Mouse (Mus musculus) embryonic facial prominence, embryonic 10.5 days (tissue): ENCODE data around the gene Shroom3. TPM values are rescaled to one million over a fixed set of nuclear protein-coding genes. Genes with fewer than 3 reads are reported as not detected.

Experiments used
- DNase-seq: peaks from one replicate; pipeline ENCODE4 v3.0.0-alpha.2; 2017; ENCODE audit warnings: low spot score
- H3K27ac ChIP-seq: fragments of 300-500 bp; sonication (generic); replicated peaks from 2 replicates; pipeline ENCODE4 v1.5.1; 2016; ENCODE audit warnings: mild to moderate bottlenecking
- H3K27me3 ChIP-seq: fragments of 300-500 bp; sonication (generic); replicated peaks from 2 replicates; pipeline ENCODE4 v1.6.1; 2016; ENCODE audit warnings: low read depth, mild to moderate bottlenecking; ENCODE audit not compliant: poor library complexity, severe bottlenecking
- H3K36me3 ChIP-seq: fragments of 300-500 bp; sonication (generic); replicated peaks from 2 replicates; pipeline ENCODE4 v1.6.1; 2016; ENCODE audit warnings: mild to moderate bottlenecking, moderate library complexity
- H3K4me1 ChIP-seq: fragments of 300-500 bp; sonication (generic); 2 replicates; pipeline ENCODE4 v1.6.1; 2016
- H3K4me3 ChIP-seq: fragments of 300-500 bp; sonication (generic); 2 replicates; pipeline ENCODE4 v1.5.1; 2016; ENCODE audit warnings: mild to moderate bottlenecking, moderate library complexity
- H3K9me3 ChIP-seq: fragments of 300-500 bp; sonication (generic); 2 replicates; pipeline ENCODE4 v1.6.1; 2016; ENCODE audit warnings: mild to moderate bottlenecking
- WGBS: fragments of 180-500 bp; shearing (Covaris S2); methylation state at CpG from one replicate; pipeline ENCODE4 v1.1.7; 2016; 5-methylcytosine and 5-hydroxymethylcytosine counted together
- polyA plus RNA-seq: library from polyadenylated mRNA; unstranded; fragments of >200 nt; fragmentation: Nextera tagmentation; extraction: Ambion mirVana; gene quantifications from 2 replicates; pipeline ENCODE4 v1.2.1, GENCODE M21; 2016

Shroom3 gene
- polyA plus RNA-seq, 1 experiment from 2014 or later = 4.8 TPM

GRCm38 (mm10) chr5:92872182-92872581, 188.9 kb downstream of the Shroom3 start:
- Histone ChIP-seq H3K4me1 (0 out of 2 replicates have a peak, but pooled peaks cover 1% of the 10 kb centered on the region), H3K4me3 (no peak overlapping the region), H3K27me3 (no peaks in the 10 kb centered on the region), H3K27ac (no peak overlapping the region), H3K36me3 (no peaks in the 10 kb centered on the region), H3K9me3 (no peaks in the 10 kb centered on the region)
- WGBS = 80% methylated on average over 4 of the region's 4 CpGs
- no peak for DNase-seq

GRCm38 (mm10) chr5:92872991-92873390, 189.8 kb downstream of the Shroom3 start:
- H3K36me3 ChIP-seq = no peaks in the 10 kb centered on the region
- H3K4me3 ChIP-seq = no peak overlapping the region
- H3K27ac ChIP-seq = no peak overlapping the region
- no peaks in the 10 kb centered on the region for H3K27me3 ChIP-seq
- H3K9me3 ChIP-seq = no peaks in the 10 kb centered on the region
- no peaks in the 10 kb centered on the region for H3K4me1 ChIP-seq
- DNase-seq = no peak
- 86% methylated on average over 2 of the region's 2 CpGs for WGBS

- Histone ChIP-seq H3K4me3 (no peak overlapping the region), H3K4me1 (no peaks in the 10 kb centered on the region), H3K9me3 (no peaks in the 10 kb centered on the region), H3K36me3 (no peaks in the 10 kb centered on the region), H3K27ac (no peak overlapping the region), H3K27me3 (no peaks in the 10 kb centered on the region)
- no peak for DNase-seq
These were observed 190.3 kb downstream of the Shroom3 start for GRCm38 (mm10) chr5:92873518-92873917.

GRCm38 (mm10) chr5:92875836-92876235, 192.6 kb downstream of the Shroom3 start:
- Histone ChIP-seq H3K27ac (no peak overlapping the region), H3K9me3 (no peaks in the 10 kb centered on the region), H3K4me1 (peaks cover 5% of the 10 kb centered on the region; the same call in 1 of the 2 replicates), H3K4me3 (no peak overlapping the region), H3K27me3 (no peaks in the 10 kb centered on the region), H3K36me3 (no peaks in the 10 kb centered on the region)
- no peak for DNase-seq
- WGBS = 96% methylated on average over 10 of the region's 10 CpGs

- no peaks in the 10 kb centered on the region for H3K27me3 ChIP-seq
- no peak for DNase-seq
- peaks cover 13% of the 10 kb centered on the region; the same call in 1 of the 2 replicates for H3K4me1 ChIP-seq
- no peak overlapping the region for H3K27ac ChIP-seq
- no peak overlapping the region for H3K4me3 ChIP-seq
- 52% methylated on average over 3 of the region's 3 CpGs for WGBS
- no peaks in the 10 kb centered on the region for H3K36me3 ChIP-seq
- no peaks in the 10 kb centered on the region for H3K9me3 ChIP-seq
These were observed 193.9 kb downstream of the Shroom3 start for GRCm38 (mm10) chr5:92877104-92877503.

- Histone ChIP-seq H3K36me3 (no peaks in the 10 kb centered on the region), H3K4me1 (peaks cover 13% of the 10 kb centered on the region; the same call in 1 of the 2 replicates), H3K9me3 (no peaks in the 10 kb centered on the region), H3K27me3 (no peaks in the 10 kb centered on the region), H3K4me3 (no peak overlapping the region), H3K27ac (no peak overlapping the region)
- WGBS = 95% methylated on average over 2 of the region's 2 CpGs
- no peak for DNase-seq
These were observed 197.2 kb downstream of the Shroom3 start for GRCm38 (mm10) chr5:92880393-92880792.

GRCm38 (mm10) chr5:92880893-92881292, 197.7 kb downstream of the Shroom3 start:
- 43% methylated on average over 4 of the region's 4 CpGs for WGBS
- no peak for DNase-seq
- no peak overlapping the region for H3K4me3 ChIP-seq
- H3K36me3 ChIP-seq = no peaks in the 10 kb centered on the region
- peaks cover 13% of the 10 kb centered on the region; the same call in 1 of the 2 replicates for H3K4me1 ChIP-seq
- no peak overlapping the region for H3K27ac ChIP-seq
- H3K9me3 ChIP-seq = no peaks in the 10 kb centered on the region
- no peaks in the 10 kb centered on the region for H3K27me3 ChIP-seq

GRCm38 (mm10) chr5:92886141-92886540, 202.9 kb downstream of the Shroom3 start:
- no peaks in the 10 kb centered on the region for H3K9me3 ChIP-seq
- peak; percentile 19 for DNase-seq
- no peak overlapping the region for H3K27ac ChIP-seq
- no peaks in the 10 kb centered on the region for H3K27me3 ChIP-seq
- peaks cover 25% of the 10 kb centered on the region for H3K4me1 ChIP-seq
- 86% methylated on average over 4 of the region's 4 CpGs for WGBS
- no peaks in the 10 kb centered on the region for H3K36me3 ChIP-seq
- no peak overlapping the region for H3K4me3 ChIP-seq

GRCm38 (mm10) chr5:92887501-92887900, 204.3 kb downstream of the Shroom3 start:
- WGBS = 71% methylated on average over 3 of the region's 3 CpGs
- Histone ChIP-seq H3K36me3 (no peaks in the 10 kb centered on the region), H3K27ac (no peak overlapping the region), H3K4me3 (no peak overlapping the region), H3K9me3 (no peaks in the 10 kb centered on the region), H3K4me1 (peaks cover 20% of the 10 kb centered on the region), H3K27me3 (no peaks in the 10 kb centered on the region)
- no peak for DNase-seq

- Histone ChIP-seq H3K36me3 (no peaks in the 10 kb centered on the region), H3K27ac (no peak overlapping the region), H3K27me3 (no peaks in the 10 kb centered on the region), H3K9me3 (no peaks in the 10 kb centered on the region), H3K4me3 (no peak overlapping the region), H3K4me1 (peaks cover 27% of the 10 kb centered on the region)
- 58% methylated on average over 8 of the region's 8 CpGs for WGBS
- DNase-seq = no peak
These were observed 205.5 kb downstream of the Shroom3 start for GRCm38 (mm10) chr5:92888628-92889241.

GRCm38 (mm10) chr5:92890902-92891301, 207.7 kb downstream of the Shroom3 start:
- peaks cover 34% of the 10 kb centered on the region for H3K4me1 ChIP-seq
- no peak overlapping the region for H3K4me3 ChIP-seq
- 89% methylated on average over 5 of the region's 5 CpGs for WGBS

GRCm38 (mm10) chr5:92893284-92893683, 210.0 kb downstream of the Shroom3 start:
- H3K9me3 ChIP-seq = no peaks in the 10 kb centered on the region
- no peaks in the 10 kb centered on the region for H3K36me3 ChIP-seq
- 26% methylated on average over 4 of the region's 4 CpGs for WGBS
- DNase-seq = no peak
- H3K27ac ChIP-seq = peak overlapping the region; percentile 68
- H3K27me3 ChIP-seq = no peaks in the 10 kb centered on the region
- H3K4me3 ChIP-seq = no peak overlapping the region
- peaks cover 47% of the 10 kb centered on the region for H3K4me1 ChIP-seq

More at GRCm38 (mm10) chr5:92890902-92891301, 207.7 kb downstream of the Shroom3 start:
- Histone ChIP-seq H3K27me3 (no peaks in the 10 kb centered on the region), H3K27ac (no peak overlapping the region), H3K9me3 (no peaks in the 10 kb centered on the region), H3K36me3 (no peaks in the 10 kb centered on the region)
- no peak for DNase-seq

- Histone ChIP-seq H3K4me1 (peaks cover 50% of the 10 kb centered on the region), H3K27me3 (no peaks in the 10 kb centered on the region), H3K4me3 (no peak overlapping the region), H3K36me3 (no peaks in the 10 kb centered on the region), H3K9me3 (no peaks in the 10 kb centered on the region), H3K27ac (peak overlapping the region; percentile 68)
- 6% methylated on average over 1 of the region's 1 CpGs for WGBS
- no peak for DNase-seq
These were observed 210.5 kb downstream of the Shroom3 start for GRCm38 (mm10) chr5:92893711-92894110.
